Mouse (Mus musculus) lung, postnatal 0 days (tissue): Measurements from ENCODE around the gene Mprip.

ENCODE experiments used
- CTCF ChIP-seq: IDR thresholded peaks from 2 replicates; pipeline ENCODE4 v1.5.1; 2016; ENCODE audit warnings: antibody characterized with exemption, mild to moderate bottlenecking
- EP300 ChIP-seq: IDR thresholded peaks from 2 replicates; pipeline ENCODE4 v1.6.1; 2016; ENCODE audit warnings: antibody characterized with exemption, mild to moderate bottlenecking, control low read depth

- no peak for TF ChIP-seq EP300
- peak; percentile 22; the same call in 1 of the 2 replicates for TF ChIP-seq CTCF
Observed at GRCm38 (mm10) chr11:59787199-59787781, 126.2 kb downstream of the Mprip start, which contains the start of gene Pld6.
